Mouse (Mus musculus): ENCODE measurements around the gene Rin2. TPM values are rescaled to one million over a fixed set of nuclear protein-coding genes. Genes with fewer than 3 reads are reported as not detected.

The Rin2 gene
- polyA plus RNA-seq, 1 experiment = 9.3 TPM

GRCm38 (mm10) chr2:145684891-145685290 is 9.9 kb downstream of the Rin2 start:
- H3K4me3 ChIP-seq (ENCODE audit: insufficient read depth, poor library complexity, severe bottlenecking) = no peak overlapping the region
- no peak for TF ChIP-seq MYOD1 (IDR thresholded peaks at IDR 0.05; ENCODE audit: control insufficient read depth, insufficient read length, low read depth)
- TF ChIP-seq MYOG (IDR thresholded peaks at IDR 0.05; ENCODE audit: control insufficient read depth, extremely low read depth, insufficient read length) = no peak
- no peak for TF ChIP-seq CEBPB (IDR thresholded peaks at IDR 0.05; ENCODE audit: low read depth)
- TF ChIP-seq USF1 (IDR thresholded peaks at IDR 0.05; ENCODE audit: low read depth) = no peak
- TF ChIP-seq CTCF (IDR thresholded peaks at IDR 0.05; ENCODE audit: control insufficient read depth, insufficient read depth, insufficient read length) = no peak
- TF ChIP-seq FOSL1 (IDR thresholded peaks at IDR 0.05; ENCODE audit: insufficient read depth, low read length, poor library complexity, severe bottlenecking) = no peak
- no peak for TF ChIP-seq MAX (IDR thresholded peaks at IDR 0.05)
- H3K36me3 ChIP-seq (ENCODE audit: control insufficient read depth, insufficient read depth) = no peaks in the 10 kb centered on the region
- H3ac ChIP-seq (ENCODE audit: control insufficient read depth, insufficient read length, low read depth) = no peak overlapping the region
- H3K27me3 ChIP-seq (ENCODE audit: control insufficient read depth, insufficient read depth, insufficient read length) = no peaks in the 10 kb centered on the region
- H3K79me3 ChIP-seq (ENCODE audit: low read depth) = no peaks in the 10 kb centered on the region
- H3K79me2 ChIP-seq (ENCODE audit: control insufficient read depth, insufficient read depth) = no peaks in the 10 kb centered on the region

GRCm38 (mm10) chr2:145686017-145686416 is 11.0 kb downstream of the Rin2 start:
- H3ac ChIP-seq (ENCODE audit: control insufficient read depth, insufficient read length, low read depth) = no peak overlapping the region
- no peaks in the 10 kb centered on the region for H3K27me3 ChIP-seq (ENCODE audit: control insufficient read depth, insufficient read depth, insufficient read length)
- no peaks in the 10 kb centered on the region for H3K79me3 ChIP-seq (ENCODE audit: low read depth)
- no peak overlapping the region for H3K4me3 ChIP-seq (ENCODE audit: insufficient read depth, poor library complexity, severe bottlenecking)
- H3K36me3 ChIP-seq (ENCODE audit: control insufficient read depth, insufficient read depth) = no peaks in the 10 kb centered on the region
- no peak for TF ChIP-seq MAX (IDR thresholded peaks at IDR 0.05)
- TF ChIP-seq CTCF (IDR thresholded peaks at IDR 0.05; ENCODE audit: control insufficient read depth, insufficient read depth, insufficient read length) = no peak
- TF ChIP-seq MYOD1 (IDR thresholded peaks at IDR 0.05; ENCODE audit: control insufficient read depth, insufficient read length, low read depth) = no peak
- no peaks in the 10 kb centered on the region for H3K79me2 ChIP-seq (ENCODE audit: control insufficient read depth, insufficient read depth)

GRCm38 (mm10) chr2:145691367-145692009 is 16.5 kb downstream of the Rin2 start:
- no peaks in the 10 kb centered on the region for H3K79me2 ChIP-seq (ENCODE audit: control insufficient read depth, insufficient read depth)
- no peak overlapping the region for H3K4me3 ChIP-seq (ENCODE audit: insufficient read depth, poor library complexity, severe bottlenecking)
- no peaks in the 10 kb centered on the region for H3K36me3 ChIP-seq (ENCODE audit: control insufficient read depth, insufficient read depth)
- no peak for TF ChIP-seq MYOD1 (IDR thresholded peaks at IDR 0.05; ENCODE audit: control insufficient read depth, insufficient read length, low read depth)
- TF ChIP-seq CTCF (IDR thresholded peaks at IDR 0.05; ENCODE audit: control insufficient read depth, insufficient read depth, insufficient read length) = no peak
- TF ChIP-seq FOSL1 (IDR thresholded peaks at IDR 0.05; ENCODE audit: insufficient read depth, low read length, poor library complexity, severe bottlenecking) = no peak
- TF ChIP-seq CEBPB (IDR thresholded peaks at IDR 0.05; ENCODE audit: low read depth) = no peak
- no peak overlapping the region for H3ac ChIP-seq (ENCODE audit: control insufficient read depth, insufficient read length, low read depth)
- H3K27me3 ChIP-seq (ENCODE audit: control insufficient read depth, insufficient read depth, insufficient read length) = no peaks in the 10 kb centered on the region
- no peaks in the 10 kb centered on the region for H3K79me3 ChIP-seq (ENCODE audit: low read depth)

- no peaks in the 10 kb centered on the region for H3K79me3 ChIP-seq (ENCODE audit: low read depth)
- H3K27me3 ChIP-seq (ENCODE audit: control insufficient read depth, insufficient read depth, insufficient read length) = no peaks in the 10 kb centered on the region
- no peak overlapping the region for H3ac ChIP-seq (ENCODE audit: control insufficient read depth, insufficient read length, low read depth)
- no peak overlapping the region for H3K4me3 ChIP-seq (ENCODE audit: insufficient read depth, poor library complexity, severe bottlenecking)
- no peak for TF ChIP-seq FOSL1 (IDR thresholded peaks at IDR 0.05; ENCODE audit: insufficient read depth, low read length, poor library complexity, severe bottlenecking)
- TF ChIP-seq MYOD1 (IDR thresholded peaks at IDR 0.05; ENCODE audit: control insufficient read depth, insufficient read length, low read depth) = no peak
- no peak for TF ChIP-seq MYOG (IDR thresholded peaks at IDR 0.05; ENCODE audit: control insufficient read depth, extremely low read depth, insufficient read length)
- no peak for TF ChIP-seq CEBPB (IDR thresholded peaks at IDR 0.05; ENCODE audit: low read depth)
- no peak for TF ChIP-seq MAX (IDR thresholded peaks at IDR 0.05)
- no peak for TF ChIP-seq CTCF (IDR thresholded peaks at IDR 0.05; ENCODE audit: control insufficient read depth, insufficient read depth, insufficient read length)
- TF ChIP-seq USF1 (IDR thresholded peaks at IDR 0.05; ENCODE audit: low read depth) = no peak
- H3K36me3 ChIP-seq (ENCODE audit: control insufficient read depth, insufficient read depth) = no peaks in the 10 kb centered on the region
- H3K79me2 ChIP-seq (ENCODE audit: control insufficient read depth, insufficient read depth) = no peaks in the 10 kb centered on the region
These were observed 22.1 kb downstream of the Rin2 start for GRCm38 (mm10) chr2:145697160-145697559.

GRCm38 (mm10) chr2:145699414-145700071 is 24.5 kb downstream of the Rin2 start:
- Histone ChIP-seq H3K4me3 (ENCODE audit: insufficient read depth, poor library complexity, severe bottlenecking) (no peak overlapping the region), H3K79me2 (ENCODE audit: control insufficient read depth, insufficient read depth) (no peaks in the 10 kb centered on the region), H3K79me3 (ENCODE audit: low read depth) (no peaks in the 10 kb centered on the region), H3K27me3 (ENCODE audit: control insufficient read depth, insufficient read depth, insufficient read length) (no peaks in the 10 kb centered on the region), H3K36me3 (ENCODE audit: control insufficient read depth, insufficient read depth) (no peaks in the 10 kb centered on the region), H3ac (ENCODE audit: control insufficient read depth, insufficient read length, low read depth) (no peak overlapping the region)
- TF ChIP-seq CEBPB (IDR thresholded peaks at IDR 0.05; ENCODE audit: low read depth) (no peak), MYOD1 (IDR thresholded peaks at IDR 0.05; ENCODE audit: control insufficient read depth, insufficient read length, low read depth) (no peak), CTCF (IDR thresholded peaks at IDR 0.05; ENCODE audit: control insufficient read depth, insufficient read depth, insufficient read length) (peak; percentile 49), FOSL1 (IDR thresholded peaks at IDR 0.05; ENCODE audit: insufficient read depth, low read length, poor library complexity, severe bottlenecking) (no peak), USF1 (IDR thresholded peaks at IDR 0.05; ENCODE audit: low read depth) (no peak), MYOG (IDR thresholded peaks at IDR 0.05; ENCODE audit: control insufficient read depth, extremely low read depth, insufficient read length) (no peak), MAX (IDR thresholded peaks at IDR 0.05) (peak; percentile 46)
